In genomic region chr7:115453042-115453712, GRCm38 (mm10) we compare ENCODE assay signal across 8 mouse cellular contexts.
DNase-seq lines count a peak whose midpoint lies in the region; ATAC-seq and TF ChIP-seq lines count a peak whose summit lies in the region.

No protein-coding gene starts in this region.

- dilution Hi-C loops in CH12.LX (cut with MboI; ENCODE audit: extremely low pct_ligation_motif_present, extremely low pct_unique_long_range_greater_than_20kb, low sequenced_read_pairs), result no loop called here

- TF ChIP-seq POLR2A in CH12.LX (IDR thresholded peaks at IDR 0.05; ENCODE audit: low read depth, low read length), result no peak
- TF ChIP-seq POLR2A in lung, adult 2 months (IDR thresholded peaks at IDR 0.05; ENCODE audit: borderline replicate concordance, extremely low read depth, low read depth, low read length), result no peak

- no peak for ATAC-seq in cerebellum, adult (ENCODE audit: insufficient number of reproducible peaks, low FRiP score, low TSS enrichment)

- no peaks in the 10 kb centered on the region for H3K36me3 ChIP-seq in CH12.LX (replicated peaks in 1 of 2; ENCODE audit: control insufficient read depth in 1 of 2, insufficient read depth in 1 of 2, low read length in 1 of 2)

- no peaks in the 10 kb centered on the region for H3K9me3 ChIP-seq in CH12.LX (replicated peaks; ENCODE audit: low read length)

- DNase-seq in cerebellum, adult 11 months, result peak; percentile 2
- DNase-seq in CH12.LX (ENCODE audit: extremely low read depth), result peak; percentile 33
- DNase-seq in cerebellum, postnatal 14 days, result peak; percentile 40 to 67
- peak; percentile 49 to 70 for DNase-seq in gastrocnemius, adult 8-10 months (ENCODE audit: low spot score in 2 of 2)
- DNase-seq in hindlimb bud, embryonic 11.5 days (ENCODE audit: extremely low spot score, low read depth, low spot score), result peak; percentile 47
- peak; percentile 33 for DNase-seq in lung, adult 2 months
- DNase-seq in retina, postnatal 7 days (ENCODE audit: low read depth, low spot score), result peak; percentile 9

- H3K27ac ChIP-seq in CH12.LX (ENCODE audit: insufficient read depth, low read depth), result no peak overlapping the region

- no peak overlapping the region for H3K4me2 ChIP-seq in CH12.LX (ENCODE audit: insufficient read depth, low read depth, poor library complexity, severe bottlenecking)

- peak; percentile 33 to 71; a peak in 3 of 4 replicates for TF ChIP-seq CTCF in CH12.LX (conservative IDR thresholded peaks at IDR 0.05 in 1 of 2, IDR thresholded peaks at IDR 0.05 in 1 of 2; ENCODE audit: low read depth in 2 of 2, low read length in 2 of 2)
- TF ChIP-seq CTCF in lung, adult 2 months (IDR thresholded peaks at IDR 0.05; ENCODE audit: insufficient read depth, low read length), result peak; percentile 35; the same call in 1 of the 2 replicates

- no peak for TF ChIP-seq EP300 in CH12.LX (IDR thresholded peaks at IDR 0.05; ENCODE audit: low read length)

- no peak overlapping the region for H3K9ac ChIP-seq in CH12.LX (ENCODE audit: insufficient read depth, low read depth)

- in situ Hi-C loops in CH12.LX (cut with MboI; ENCODE audit: low pct_ligation_motif_present, low pct_unique_long_range_greater_than_20kb, low sequenced_read_pairs), result no loop called here

- 31% methylated on average over 21 of the region's 21 CpGs for WGBS in lung, adult 2 months

- peak; percentile 45 for TF ChIP-seq RAD21 in CH12.LX (IDR thresholded peaks at IDR 0.05; ENCODE audit: low read depth, low read length)

- no peaks in the 10 kb centered on the region for H3K27me3 ChIP-seq in CH12.LX (replicated peaks)

- H3K79me2 ChIP-seq in CH12.LX (replicated peaks; ENCODE audit: control insufficient read depth, extremely low read depth, insufficient read depth, poor library complexity, severe bottlenecking), result no peaks in the 10 kb centered on the region

- no peak overlapping the region for H3K4me3 ChIP-seq in CH12.LX (replicated peaks in 1 of 3; ENCODE audit: low read depth in 2 of 3, low read length in 2 of 3, poor library complexity in 1 of 3)
- H3K4me3 ChIP-seq in lung, adult 2 months (replicated peaks; ENCODE audit: extremely low read depth, low read depth, low read length), result no peak overlapping the region

- H3K4me1 ChIP-seq in CH12.LX (ENCODE audit: control insufficient read depth in 1 of 2, insufficient read depth in 2 of 2), result no peaks in the 10 kb centered on the region; a peak in 1 of 4 replicates
- H3K4me1 ChIP-seq in lung, adult 2 months (ENCODE audit: control insufficient read depth, insufficient read depth, low read length), result no peaks in the 10 kb centered on the region

TF ChIP-seq in CH12.LX, 34 proteins besides CTCF, POLR2A, EP300 and RAD21:
- no peak for TF ChIP-seq MAZ (IDR thresholded peaks at IDR 0.05; ENCODE audit: low read depth, low read length)
- no peak for TF ChIP-seq ZNF384 (IDR thresholded peaks at IDR 0.05; ENCODE audit: low read depth, low read length)
- TF ChIP-seq SMC3 (IDR thresholded peaks at IDR 0.05; ENCODE audit: low read depth, low read length), result peak; percentile 76

Comparison
In these comparisons a context has a peak if more than half of its experiments do, and no peak if none do; other contexts are left out.
1. DNase-seq: peak in every context shown above with its lines; median percentile 60 in gastrocnemius, adult 8-10 months; 54 in cerebellum, postnatal 14 days; 47 in hindlimb bud, embryonic 11.5 days; 33 in CH12.LX; 33 in lung, adult 2 months; 9 in retina, postnatal 7 days; 2 in cerebellum, adult 11 months.